Mouse (Mus musculus): ENCODE results near the gene Col6a2. TPM values are rescaled to one million over a fixed set of nuclear protein-coding genes. Genes with fewer than 3 reads are reported as not detected.
A peak's percentile ranks its signal among the peaks of the same experiment; 100 is the strongest.

The Col6a2 gene
- polyA plus RNA-seq, 1 experiment from 2014 or later = 18.7 TPM

GRCm38 (mm10) chr10:76630657-76631056 is 7.2 kb upstream of the Col6a2 start:
- 91% methylated on average over 1 of the region's 1 CpGs for WGBS

GRCm38 (mm10) chr10:76627714-76628113 is 4.3 kb upstream of the Col6a2 start:
- no peak overlapping the region for H3K4me3 ChIP-seq (replicated peaks)
- 86% methylated on average over 5 of the region's 5 CpGs for WGBS
- H3K4me2 ChIP-seq = no peak overlapping the region
- H3K9me3 ChIP-seq = no peaks in the 10 kb centered on the region
- no peak overlapping the region for H3K9ac ChIP-seq
- H3K27ac ChIP-seq = no peak overlapping the region
- peaks cover 10% of the 10 kb centered on the region for H3K4me1 ChIP-seq
- H3K27me3 ChIP-seq = 0 out of 2 replicates have a peak, but pooled peaks cover 10% of the 10 kb centered on the region
- H3K36me3 ChIP-seq (replicated peaks) = no peaks in the 10 kb centered on the region
- ATAC-seq (ENCODE audit: low FRiP score) = no peak

More at GRCm38 (mm10) chr10:76630657-76631056, 7.2 kb upstream of the Col6a2 start:
- Histone ChIP-seq H3K4me1 (peaks cover 4% of the 10 kb centered on the region; the same call in 1 of the 2 replicates), H3K4me3 (replicated peaks) (no peak overlapping the region), H3K9me3 (no peaks in the 10 kb centered on the region), H3K27me3 (no peaks in the 10 kb centered on the region), H3K36me3 (replicated peaks) (no peaks in the 10 kb centered on the region), H3K9ac (no peak overlapping the region), H3K27ac (no peak overlapping the region), H3K4me2 (no peak overlapping the region)
- no peak for ATAC-seq (ENCODE audit: low FRiP score)

- Histone ChIP-seq H3K36me3 (replicated peaks) (no peaks in the 10 kb centered on the region), H3K27me3 (0 out of 2 replicates have a peak, but pooled peaks cover 14% of the 10 kb centered on the region), H3K9me3 (no peaks in the 10 kb centered on the region), H3K4me3 (replicated peaks) (no peak overlapping the region), H3K27ac (no peak overlapping the region), H3K9ac (no peak overlapping the region), H3K4me2 (no peak overlapping the region), H3K4me1 (peaks cover 10% of the 10 kb centered on the region)
- 81% methylated on average over 7 of the region's 7 CpGs for WGBS
- no peak for ATAC-seq (ENCODE audit: low FRiP score)
Measured at GRCm38 (mm10) chr10:76624903-76625302, 1.5 kb upstream of the Col6a2 start.

GRCm38 (mm10) chr10:76623734-76624133 is 304 bp upstream of the Col6a2 start:
- peak overlapping the region; percentile 38 for H3K4me3 ChIP-seq (replicated peaks)
- no peak for ATAC-seq (ENCODE audit: low FRiP score)
- H3K4me1 ChIP-seq = peaks cover 10% of the 10 kb centered on the region
- no peak overlapping the region for H3K27ac ChIP-seq
- no peaks in the 10 kb centered on the region for H3K9me3 ChIP-seq
- WGBS = 17% methylated on average over 7 of the region's 7 CpGs
- peak overlapping the region; percentile 58 for H3K4me2 ChIP-seq
- H3K9ac ChIP-seq = peak overlapping the region; percentile 33; the same call in 1 of the 2 replicates
- H3K27me3 ChIP-seq = 0 out of 2 replicates have a peak, but pooled peaks cover 14% of the 10 kb centered on the region
- no peaks in the 10 kb centered on the region for H3K36me3 ChIP-seq (replicated peaks)

DNA sequence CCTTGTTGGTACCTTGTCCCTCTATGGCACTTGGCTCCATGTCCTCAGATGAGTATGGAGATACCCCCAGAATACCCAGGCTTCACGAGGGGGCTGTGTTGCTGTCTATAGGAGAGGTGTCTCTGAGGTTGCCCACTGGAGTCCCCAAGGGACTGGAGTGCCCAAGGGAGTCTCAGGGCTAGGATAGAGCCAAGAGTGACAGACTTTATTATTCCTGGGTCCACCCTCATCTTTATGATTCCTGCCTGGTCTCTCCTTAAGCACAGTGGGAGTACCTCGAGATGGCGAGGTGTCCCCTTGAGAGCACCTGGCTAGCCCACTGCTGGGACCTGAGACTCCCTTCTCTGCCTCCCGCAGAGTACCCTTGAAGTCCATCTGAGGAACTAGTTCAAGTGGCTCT is 1.0 kb downstream of the Col6a2 start:
- Histone ChIP-seq H3K4me1 (peaks cover 10% of the 10 kb centered on the region), H3K9ac (no peak overlapping the region), H3K27ac (no peak overlapping the region), H3K27me3 (0 out of 2 replicates have a peak, but pooled peaks cover 14% of the 10 kb centered on the region), H3K4me2 (peak overlapping the region; percentile 58; the same call in 1 of the 2 replicates), H3K9me3 (no peaks in the 10 kb centered on the region), H3K4me3 (replicated peaks) (no peak overlapping the region), H3K36me3 (replicated peaks) (no peaks in the 10 kb centered on the region)
- 84% methylated on average over 4 of the region's 4 CpGs for WGBS
- ATAC-seq (ENCODE audit: low FRiP score) = no peak

GRCm38 (mm10) chr10:76612473-76612872 is 11.0 kb downstream of the Col6a2 start:
- no peak overlapping the region for H3K4me2 ChIP-seq
- no peaks in the 10 kb centered on the region for H3K4me1 ChIP-seq
- no peak overlapping the region for H3K4me3 ChIP-seq (replicated peaks)
- no peak for ATAC-seq (ENCODE audit: low FRiP score)
- no peak overlapping the region for H3K27ac ChIP-seq
- no peaks in the 10 kb centered on the region for H3K27me3 ChIP-seq
- no peak overlapping the region for H3K9ac ChIP-seq
- H3K36me3 ChIP-seq (replicated peaks) = no peaks in the 10 kb centered on the region
- H3K9me3 ChIP-seq = no peaks in the 10 kb centered on the region
- 88% methylated on average over 7 of the region's 7 CpGs for whole genome bisulfite sequencing

GRCm38 (mm10) chr10:76602690-76603089 is 20.7 kb downstream of the Col6a2 start:
- H3K9me3 ChIP-seq = no peaks in the 10 kb centered on the region
- WGBS = 89% methylated on average over 3 of the region's 3 CpGs

GRCm38 (mm10) chr10:76596338-76596737 is 27.1 kb downstream of the Col6a2 start:
- Histone ChIP-seq H3K4me2 (no peak overlapping the region), H3K27ac (no peak overlapping the region), H3K4me3 (replicated peaks) (no peak overlapping the region), H3K9ac (no peak overlapping the region), H3K9me3 (no peaks in the 10 kb centered on the region), H3K36me3 (replicated peaks) (no peaks in the 10 kb centered on the region), H3K27me3 (no peaks in the 10 kb centered on the region), H3K4me1 (no peaks in the 10 kb centered on the region)
- no peak for ATAC-seq (ENCODE audit: low FRiP score)
- WGBS = 93% methylated on average over 31 of the region's 31 CpGs

More at GRCm38 (mm10) chr10:76602690-76603089, 20.7 kb downstream of the Col6a2 start:
- H3K4me1 ChIP-seq = no peaks in the 10 kb centered on the region
- no peak overlapping the region for H3K9ac ChIP-seq
- ATAC-seq (ENCODE audit: low FRiP score) = no peak
- no peak overlapping the region for H3K4me3 ChIP-seq (replicated peaks)
- H3K27ac ChIP-seq = no peak overlapping the region
- H3K27me3 ChIP-seq = no peaks in the 10 kb centered on the region
- no peaks in the 10 kb centered on the region for H3K36me3 ChIP-seq (replicated peaks)
- H3K4me2 ChIP-seq = no peak overlapping the region

DNA sequence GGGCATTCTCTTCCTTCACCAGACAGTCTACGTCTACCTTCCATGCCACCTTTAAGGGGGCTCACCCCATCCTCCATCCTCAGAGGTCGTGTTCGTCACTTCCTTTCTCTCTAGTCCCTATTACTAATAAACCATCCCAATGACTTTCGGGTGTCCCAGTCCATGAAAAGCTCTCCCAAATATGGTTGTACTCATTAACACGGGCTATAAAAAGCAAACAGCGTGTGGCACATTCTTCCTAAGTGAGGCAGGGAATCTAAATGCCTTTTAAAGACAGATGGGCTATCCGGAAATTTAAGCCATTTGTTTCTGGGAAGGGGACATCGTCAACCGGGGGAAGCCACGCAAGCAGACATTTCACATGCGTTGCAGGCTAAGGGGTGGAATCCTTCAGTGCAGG is 33.2 kb downstream of the Col6a2 start:
- no peaks in the 10 kb centered on the region for H3K36me3 ChIP-seq (replicated peaks)
- WGBS = 88% methylated on average over 11 of the region's 11 CpGs
- H3K9me3 ChIP-seq = no peaks in the 10 kb centered on the region
- no peak overlapping the region for H3K9ac ChIP-seq
- H3K27me3 ChIP-seq = no peaks in the 10 kb centered on the region
- no peak for ATAC-seq (ENCODE audit: low FRiP score)
- H3K4me1 ChIP-seq = no peaks in the 10 kb centered on the region
- no peak overlapping the region for H3K27ac ChIP-seq
- no peak overlapping the region for H3K4me3 ChIP-seq (replicated peaks)
- no peak overlapping the region for H3K4me2 ChIP-seq

DNA sequence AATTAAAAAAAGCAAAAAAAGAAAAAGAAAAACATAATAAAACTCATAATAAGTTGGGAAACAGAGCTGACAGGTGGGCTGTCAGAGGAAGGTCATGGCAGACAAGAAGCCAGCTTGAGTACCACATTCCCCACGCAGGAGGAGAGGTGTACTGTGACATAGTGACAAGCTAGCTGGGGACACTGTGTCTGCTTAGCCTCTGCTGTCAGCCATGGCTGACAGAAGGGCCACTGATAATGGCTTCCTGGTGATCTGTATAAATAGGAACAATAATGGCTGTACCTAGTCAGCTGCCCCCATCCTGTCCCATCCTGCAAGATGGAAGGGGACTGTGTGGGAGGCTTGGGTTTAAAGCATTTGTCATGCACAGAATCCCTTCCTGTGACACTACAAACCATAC is 37.2 kb downstream of the Col6a2 start:
- Histone ChIP-seq H3K9me3 (no peaks in the 10 kb centered on the region), H3K27me3 (peaks cover 8% of the 10 kb centered on the region), H3K27ac (no peak overlapping the region), H3K4me1 (no peaks in the 10 kb centered on the region), H3K4me2 (no peak overlapping the region), H3K9ac (no peak overlapping the region), H3K36me3 (replicated peaks) (no peaks in the 10 kb centered on the region), H3K4me3 (replicated peaks) (no peak overlapping the region)
- 64% methylated on average over 1 of the region's 1 CpGs for WGBS
- ATAC-seq (ENCODE audit: low FRiP score) = no peak

DNA sequence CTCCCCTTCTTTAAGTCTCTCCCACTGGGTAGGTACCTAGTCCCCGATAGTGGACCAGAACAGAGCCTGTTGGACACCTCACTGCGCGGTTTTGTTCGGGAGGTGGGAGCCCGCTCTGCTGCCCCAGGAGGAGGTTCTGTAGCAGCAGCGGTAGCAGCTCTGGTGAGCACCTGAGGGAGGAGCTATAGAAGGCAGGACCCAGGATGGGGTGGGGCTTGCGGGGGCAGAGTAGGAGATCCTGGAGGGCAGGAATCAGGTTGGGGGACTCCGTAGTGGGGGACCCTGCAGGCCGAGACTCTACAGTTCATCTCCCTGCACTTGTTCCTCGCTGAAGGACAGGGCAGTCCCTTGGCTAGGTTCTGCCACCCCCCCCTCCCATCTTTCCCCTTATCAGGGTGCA is 39.3 kb downstream of the Col6a2 start:
- H3K27me3 ChIP-seq = peaks cover 8% of the 10 kb centered on the region
- ATAC-seq (ENCODE audit: low FRiP score) = no peak
- H3K4me3 ChIP-seq (replicated peaks) = no peak overlapping the region
- H3K4me1 ChIP-seq = no peaks in the 10 kb centered on the region
- peak overlapping the region; percentile 32; the same call in 1 of the 2 replicates for H3K4me2 ChIP-seq
- no peak overlapping the region for H3K9ac ChIP-seq
- no peaks in the 10 kb centered on the region for H3K36me3 ChIP-seq (replicated peaks)
- 9% methylated on average over 10 of the region's 10 CpGs for WGBS
- H3K27ac ChIP-seq = no peak overlapping the region
- H3K9me3 ChIP-seq = no peaks in the 10 kb centered on the region

DNA sequence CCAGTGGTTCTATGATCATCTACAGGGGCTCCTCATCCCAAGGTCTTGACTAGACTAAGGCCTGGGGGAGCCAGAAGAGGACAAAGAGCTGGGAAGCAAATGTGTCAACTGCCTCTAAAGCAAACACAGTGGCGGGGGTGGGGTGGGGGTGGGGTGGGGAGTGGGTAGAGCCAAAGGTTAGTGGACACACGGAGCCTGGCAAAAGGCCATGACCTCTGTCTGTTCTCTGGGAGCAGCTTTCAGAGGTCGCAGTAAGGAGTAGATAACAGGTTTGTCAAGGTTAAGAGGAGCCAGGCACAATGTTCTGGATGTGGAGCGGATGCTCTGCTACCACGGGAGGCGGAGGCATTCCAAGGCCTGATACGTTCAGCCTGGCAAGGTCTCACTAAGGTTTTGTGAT is 46.5 kb downstream of the Col6a2 start:
- 82% methylated on average over 7 of the region's 7 CpGs for WGBS
- no peak overlapping the region for H3K4me3 ChIP-seq (replicated peaks)
- H3K4me2 ChIP-seq = no peak overlapping the region
- no peaks in the 10 kb centered on the region for H3K9me3 ChIP-seq
- H3K9ac ChIP-seq = no peak overlapping the region
- no peaks in the 10 kb centered on the region for H3K27me3 ChIP-seq
- H3K36me3 ChIP-seq (replicated peaks) = no peaks in the 10 kb centered on the region
- H3K27ac ChIP-seq = no peak overlapping the region
- H3K4me1 ChIP-seq = no peaks in the 10 kb centered on the region
- ATAC-seq (ENCODE audit: low FRiP score) = no peak

- no peak for ATAC-seq (ENCODE audit: low FRiP score)
- 80% methylated on average over 3 of the region's 3 CpGs for WGBS
Measured at GRCm38 (mm10) chr10:76575374-76575773, 48.1 kb downstream of the Col6a2 start, which contains the start of gene Ftcd. Gene Ftcd, plus strand, starts transcription at chr10:76575648.

More at GRCm38 (mm10) chr10:76575374-76575773, 48.1 kb downstream of the Col6a2 start, which contains the start of gene Ftcd:
- Histone ChIP-seq H3K36me3 (replicated peaks) (no peaks in the 10 kb centered on the region), H3K27ac (no peak within 1 kb of the TSS), H3K4me2 (no peak within 1 kb of the TSS), H3K4me1 (no peaks in the 10 kb centered on the region), H3K9ac (no peak within 1 kb of the TSS), H3K4me3 (replicated peaks) (no peak within 1 kb of the TSS), H3K27me3 (no peaks in the 10 kb centered on the region), H3K9me3 (0 out of 2 replicates have a peak, but pooled peaks cover 3% of the 10 kb centered on the region)

Measured in forebrain, embryonic 12.5 days (tissue).